Mouse (Mus musculus) liver, embryonic 16.5 days (tissue): Measurements from ENCODE around the gene Cd3d. TPM values are rescaled to one million over a fixed set of nuclear protein-coding genes. Genes with fewer than 3 reads are reported as not detected.

ENCODE experiments used
- ATAC-seq: fragments of 200-750 bp; cut with Nextera tagmentation; 2 replicates; pipeline ENCODE4 v1.8.0; 2017; ENCODE audit warnings: low read depth, mild to moderate bottlenecking, moderate number of reproducible peaks, moderate library complexity
- H3K27ac ChIP-seq: fragments of 300-500 bp; sonication (generic); 2 replicates; pipeline ENCODE4 v1.5.1; 2014; ENCODE audit warnings: mild to moderate bottlenecking, low read length
- H3K27me3 ChIP-seq: fragments of 300-500 bp; sonication (generic); 2 replicates; pipeline ENCODE4 v1.6.1; 2014; ENCODE audit warnings: low read depth, low read length, mixed read lengths; ENCODE audit not compliant: control insufficient read depth, insufficient read depth
- H3K36me3 ChIP-seq: fragments of 300-500 bp; sonication (generic); 2 replicates; pipeline ENCODE4 v1.6.1; 2014; ENCODE audit warnings: mild to moderate bottlenecking; ENCODE audit not compliant: control insufficient read depth, insufficient read depth
- H3K4me1 ChIP-seq: fragments of 300-500 bp; sonication (generic); 2 replicates; pipeline ENCODE4 v1.6.1; 2014; ENCODE audit warnings: low read depth, low read length, mixed read lengths; ENCODE audit not compliant: control insufficient read depth
- H3K4me2 ChIP-seq: fragments of 300-500 bp; sonication (generic); 2 replicates; pipeline ENCODE4 v1.6.1; 2014; ENCODE audit warnings: low read depth, low read length, mixed read lengths
- H3K4me3 ChIP-seq: fragments of 300-500 bp; sonication (generic); 2 replicates; pipeline ENCODE4 v1.5.1; 2014; ENCODE audit warnings: low read depth, mild to moderate bottlenecking, low read length
- H3K9ac ChIP-seq: fragments of 300-500 bp; sonication (generic); 2 replicates; pipeline ENCODE4 v1.6.1; 2014; ENCODE audit warnings: low read depth, low read length
- H3K9me3 ChIP-seq: fragments of 300-500 bp; sonication (generic); replicated peaks from 2 replicates; pipeline ENCODE4 v1.6.1; 2016; ENCODE audit warnings: low read length; ENCODE audit not compliant: control insufficient read depth
- WGBS: fragments of 180-500 bp; shearing (Covaris S2); extraction: QIAGEN DNeasy Blood & Tissue Kit; methylation state at CpG from one replicate; pipeline ENCODE4 v1.1.7; 2014; ENCODE audit not compliant: insufficient replicate concordance; 5-methylcytosine and 5-hydroxymethylcytosine counted together
- polyA plus RNA-seq: library from polyadenylated mRNA; unstranded; fragments of >200 nt; fragmentation: Nextera tagmentation; extraction: Ambion mirVana; gene quantifications from 2 replicates; pipeline ENCODE4 v1.2.1, GENCODE M21; 2015

The Cd3d gene
- polyA plus RNA-seq, 1 experiment from 2014 or later = 0.52 TPM

DNA sequence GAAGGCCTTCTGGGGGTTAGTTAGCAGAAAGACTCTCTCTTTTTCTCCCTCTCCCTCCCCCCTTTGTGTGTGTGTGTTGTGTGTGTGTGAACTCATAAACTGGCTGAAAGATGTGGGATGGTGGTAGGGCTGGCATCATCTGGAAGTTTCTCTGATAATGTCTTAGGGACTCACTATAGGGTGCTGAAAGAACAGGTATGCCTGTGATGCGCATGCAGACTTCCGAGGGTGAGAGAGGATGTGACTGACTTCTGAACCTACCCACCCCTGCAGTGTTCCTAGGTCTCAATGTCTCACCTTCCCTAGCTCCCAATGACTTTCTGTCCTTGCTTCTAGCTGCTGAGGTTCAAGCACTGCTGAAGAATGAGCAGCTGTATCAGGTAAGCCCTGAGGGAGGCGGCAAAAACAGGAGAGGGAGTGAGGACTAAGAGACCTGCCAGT lies 4.2 kb downstream of the Cd3d start:
- Histone ChIP-seq H3K36me3 (no peaks in the 10 kb centered on the region), H3K4me2 (peak overlapping the region; percentile 32), H3K27ac (no peak overlapping the region), H3K4me3 (peak overlapping the region; percentile 20; the same call in 1 of the 2 replicates), H3K9ac (no peak overlapping the region), H3K9me3 (no peaks in the 10 kb centered on the region), H3K27me3 (no peaks in the 10 kb centered on the region), H3K4me1 (no peaks in the 10 kb centered on the region)
- WGBS = 52% methylated on average over 3 of the region's 3 CpGs
- no peak for ATAC-seq

DNA sequence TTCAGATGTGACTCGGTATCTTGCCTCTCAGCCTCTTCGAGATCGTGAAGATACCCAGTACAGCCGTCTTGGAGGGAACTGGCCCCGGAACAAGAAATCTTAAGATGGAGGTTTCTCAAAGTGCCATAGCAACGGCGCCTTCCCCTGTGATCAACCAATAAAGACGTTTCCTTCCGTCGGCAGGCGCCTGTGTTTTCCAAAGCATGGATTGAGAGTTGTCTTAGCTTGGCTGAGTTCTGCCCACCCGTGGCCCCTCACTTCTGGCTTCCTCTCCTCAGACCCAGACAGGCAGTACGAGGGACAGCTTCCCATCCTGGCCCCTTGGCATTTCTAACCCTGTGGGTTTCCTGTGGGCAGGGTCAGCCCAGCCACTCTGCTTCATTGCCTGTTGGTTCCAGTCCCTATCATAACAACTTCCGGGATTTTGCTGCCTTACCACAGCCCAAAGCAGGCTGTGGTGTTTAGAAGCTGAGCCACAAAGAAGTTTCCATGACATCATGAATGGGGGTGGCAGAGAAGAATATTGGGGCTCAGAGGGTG lies 4.7 kb downstream of the Cd3d start:
- Histone ChIP-seq H3K4me3 (peak overlapping the region; percentile 20; the same call in 1 of the 2 replicates), H3K27me3 (no peaks in the 10 kb centered on the region), H3K9ac (no peak overlapping the region), H3K4me2 (peak overlapping the region; percentile 32), H3K27ac (0 out of 2 replicates have a peak overlapping the region, but pooled peaks have one; percentile 22), H3K36me3 (no peaks in the 10 kb centered on the region), H3K4me1 (no peaks in the 10 kb centered on the region), H3K9me3 (no peaks in the 10 kb centered on the region)
- peak; percentile 53 for ATAC-seq
- WGBS = 14% methylated on average over 14 of the region's 14 CpGs

DNA sequence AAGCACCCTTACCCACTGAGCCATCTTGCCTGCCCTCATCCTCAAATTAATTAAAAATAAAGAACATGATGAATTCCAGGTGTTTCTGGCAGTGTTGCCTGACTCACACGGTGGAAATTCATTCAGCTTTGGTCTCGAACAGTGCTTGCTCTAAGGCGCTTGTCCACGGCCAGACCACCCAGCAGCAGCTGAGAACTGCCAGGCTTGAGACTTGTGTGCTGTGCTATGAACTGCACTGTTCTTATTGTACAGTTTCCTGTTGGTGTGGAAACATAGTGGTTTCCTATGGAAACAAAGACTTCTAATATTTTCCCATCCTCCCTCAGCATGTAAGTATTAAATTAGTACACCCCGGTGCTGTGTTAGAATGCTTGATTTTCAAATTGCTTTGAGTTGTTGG lies 5.4 kb downstream of the Cd3d start:
- Histone ChIP-seq H3K4me1 (no peaks in the 10 kb centered on the region), H3K27ac (peak overlapping the region; percentile 20; the same call in 1 of the 2 replicates), H3K4me3 (no peak overlapping the region), H3K36me3 (no peaks in the 10 kb centered on the region), H3K27me3 (no peaks in the 10 kb centered on the region), H3K9ac (no peak overlapping the region), H3K4me2 (0 out of 2 replicates have a peak overlapping the region, but pooled peaks have one; percentile 19), H3K9me3 (no peaks in the 10 kb centered on the region; the same call in 1 of the 2 replicates)
- no peak for ATAC-seq
- WGBS = 47% methylated on average over 5 of the region's 5 CpGs

DNA sequence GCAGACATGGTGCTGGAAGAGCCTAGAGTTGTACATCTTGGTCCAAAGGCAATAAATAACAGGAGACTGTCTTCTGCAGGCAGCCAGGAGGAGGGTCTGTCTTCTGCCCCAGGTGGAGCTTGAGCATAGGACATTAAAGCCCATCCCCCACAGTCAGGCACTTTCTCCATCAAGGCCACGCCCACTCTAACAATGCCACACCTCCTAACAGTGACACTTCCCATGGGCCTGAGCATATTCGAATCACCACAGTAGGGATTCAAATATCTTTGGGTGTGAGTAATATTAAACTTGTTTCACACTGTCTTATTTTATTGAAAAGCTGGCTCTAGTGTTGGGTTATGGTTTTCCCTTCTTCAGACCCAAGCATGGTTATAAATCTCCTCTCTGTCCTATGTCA lies 10.2 kb downstream of the Cd3d start:
- no peak overlapping the region for H3K9ac ChIP-seq
- ATAC-seq = no peak
- no peak overlapping the region for H3K4me2 ChIP-seq
- no peak overlapping the region for H3K4me3 ChIP-seq
- H3K36me3 ChIP-seq = no peaks in the 10 kb centered on the region
- H3K9me3 ChIP-seq = no peaks in the 10 kb centered on the region; the same call in 1 of the 2 replicates
- no peaks in the 10 kb centered on the region for H3K4me1 ChIP-seq
- no peaks in the 10 kb centered on the region for H3K27me3 ChIP-seq
- 59% methylated on average over 2 of the region's 2 CpGs for WGBS
- no peak overlapping the region for H3K27ac ChIP-seq

DNA sequence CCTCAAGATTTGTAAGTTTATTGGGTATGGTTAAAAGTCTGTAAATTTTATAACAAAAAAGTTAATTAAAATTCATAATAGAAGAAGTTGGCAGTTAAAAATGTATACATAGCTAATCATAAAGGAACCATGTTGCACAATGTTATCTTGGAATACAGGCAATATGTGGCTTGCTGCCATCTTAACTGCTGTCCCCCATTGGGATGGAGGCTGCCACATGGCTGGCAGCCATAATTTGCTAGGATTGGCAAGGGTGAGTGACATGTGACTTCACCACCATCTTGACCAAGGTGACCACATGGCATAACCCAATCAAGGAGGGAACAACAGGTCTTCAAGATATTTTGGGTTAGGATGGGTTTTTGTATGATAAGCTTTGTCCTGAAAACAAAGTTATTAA lies 10.7 kb downstream of the Cd3d start:
- Histone ChIP-seq H3K4me2 (no peak overlapping the region), H3K4me3 (no peak overlapping the region), H3K9me3 (no peaks in the 10 kb centered on the region; the same call in 1 of the 2 replicates)

DNA sequence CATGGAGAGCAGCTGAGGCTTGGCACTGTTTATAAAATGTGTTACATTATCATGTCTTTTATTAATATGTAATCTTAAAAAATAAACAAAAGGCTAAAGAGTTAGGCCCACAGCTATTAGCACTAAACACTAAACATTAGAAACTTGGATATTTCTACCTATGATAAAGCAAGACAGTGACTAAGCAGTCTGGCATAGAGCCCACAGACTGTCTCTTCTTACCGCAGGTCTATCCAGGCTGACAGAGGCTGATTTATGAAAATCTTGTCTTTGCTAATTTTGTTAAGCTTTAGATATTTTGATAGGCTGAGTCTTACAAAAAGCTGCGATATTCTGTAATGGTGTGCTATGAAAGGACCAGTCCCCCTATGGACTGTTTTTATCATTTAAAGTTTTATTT lies 11.7 kb downstream of the Cd3d start:
- no peak overlapping the region for H3K4me3 ChIP-seq
- no peak overlapping the region for H3K4me2 ChIP-seq
- no peaks in the 10 kb centered on the region for H3K27me3 ChIP-seq
- no peaks in the 10 kb centered on the region for H3K4me1 ChIP-seq
- no peak overlapping the region for H3K27ac ChIP-seq
- 65% methylated on average over 2 of the region's 2 CpGs for WGBS
- no peaks in the 10 kb centered on the region for H3K36me3 ChIP-seq
- no peak for ATAC-seq
- no peak overlapping the region for H3K9ac ChIP-seq
- no peaks in the 10 kb centered on the region; the same call in 1 of the 2 replicates for H3K9me3 ChIP-seq

More for the DNA sequence above, 10.7 kb downstream of the Cd3d start:
- Histone ChIP-seq H3K36me3 (no peaks in the 10 kb centered on the region), H3K9ac (no peak overlapping the region), H3K4me1 (no peaks in the 10 kb centered on the region), H3K27ac (no peak overlapping the region), H3K27me3 (no peaks in the 10 kb centered on the region)
- no peak for ATAC-seq

DNA sequence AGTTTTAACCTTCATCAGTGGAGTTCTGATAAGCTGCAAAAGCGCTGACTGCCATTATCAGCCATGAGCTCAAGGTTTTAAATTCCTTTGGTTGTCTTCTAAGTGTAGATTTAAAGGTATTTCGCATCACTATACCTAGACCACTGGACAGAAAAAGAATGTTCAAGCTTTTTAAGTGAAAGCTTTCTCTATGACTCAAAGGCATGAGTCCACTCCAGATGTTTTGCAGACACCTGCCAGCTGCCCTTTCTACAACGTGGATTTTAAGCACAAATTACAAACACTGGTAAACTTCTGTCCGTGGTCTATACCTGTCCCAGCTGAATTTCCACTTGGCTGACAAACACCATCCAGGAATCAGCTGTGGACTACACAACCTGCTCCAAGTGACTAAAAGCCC lies 13.4 kb downstream of the Cd3d start:
- 55% methylated on average over 4 of the region's 4 CpGs for WGBS
- no peak overlapping the region for H3K4me2 ChIP-seq
- no peak for ATAC-seq
- H3K27me3 ChIP-seq = no peaks in the 10 kb centered on the region
- H3K4me3 ChIP-seq = no peak overlapping the region
- no peaks in the 10 kb centered on the region for H3K36me3 ChIP-seq
- H3K9me3 ChIP-seq = no peaks in the 10 kb centered on the region; the same call in 1 of the 2 replicates
- no peaks in the 10 kb centered on the region for H3K4me1 ChIP-seq
- H3K27ac ChIP-seq = no peak overlapping the region
- H3K9ac ChIP-seq = no peak overlapping the region

DNA sequence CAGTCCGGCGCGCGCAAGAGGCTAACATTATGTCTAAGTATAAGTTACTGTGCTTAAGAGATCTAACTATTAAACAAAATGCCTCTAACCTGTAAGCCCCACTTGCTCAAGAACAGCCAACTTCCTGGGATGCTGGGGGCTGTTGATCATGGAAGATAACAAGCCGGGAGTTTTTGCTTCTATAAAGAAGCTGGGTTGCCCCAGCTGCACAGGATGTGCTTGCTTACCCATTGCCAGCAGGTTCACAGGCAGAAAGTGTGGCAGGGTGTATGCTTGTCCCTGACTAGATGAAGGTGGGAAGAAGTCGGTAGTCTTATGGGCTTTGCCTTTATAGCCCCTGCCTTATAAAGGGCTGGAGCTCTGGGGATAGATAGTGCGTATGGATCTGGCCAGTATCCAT lies 15.0 kb downstream of the Cd3d start:
- no peak for ATAC-seq
- Histone ChIP-seq H3K36me3 (no peaks in the 10 kb centered on the region), H3K27ac (no peak overlapping the region), H3K4me3 (no peak overlapping the region), H3K4me2 (no peak overlapping the region), H3K27me3 (no peaks in the 10 kb centered on the region), H3K9me3 (no peaks in the 10 kb centered on the region; the same call in 1 of the 2 replicates), H3K9ac (no peak overlapping the region), H3K4me1 (no peaks in the 10 kb centered on the region)
- WGBS = 80% methylated on average over 7 of the region's 7 CpGs

DNA sequence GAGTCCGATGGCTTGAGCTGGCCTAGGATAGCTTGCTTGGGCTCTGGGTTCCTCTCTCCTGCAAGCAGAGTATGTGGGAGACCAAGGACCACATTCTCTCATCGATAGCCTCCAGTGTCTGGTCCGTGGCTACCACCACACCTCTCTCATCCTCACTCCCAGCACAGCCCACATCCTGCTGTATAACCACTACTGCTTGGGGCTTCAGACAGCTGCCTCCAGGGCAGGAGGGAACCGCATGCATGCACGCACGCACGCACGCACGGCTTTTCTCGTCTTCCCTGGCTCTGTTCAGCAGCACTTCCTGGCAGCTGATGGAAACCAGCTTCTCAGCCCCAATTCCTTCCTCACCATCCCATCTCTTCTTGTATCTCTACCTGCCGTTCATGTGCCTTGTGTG lies 16.6 kb downstream of the Cd3d start:
- ATAC-seq = no peak
- no peaks in the 10 kb centered on the region for H3K9me3 ChIP-seq
- WGBS = 38% methylated on average over 11 of the region's 11 CpGs

More for the DNA sequence above, 16.6 kb downstream of the Cd3d start:
- Histone ChIP-seq H3K4me3 (no peak overlapping the region), H3K36me3 (no peaks in the 10 kb centered on the region), H3K9ac (no peak overlapping the region), H3K27me3 (no peaks in the 10 kb centered on the region), H3K4me2 (no peak overlapping the region), H3K27ac (no peak overlapping the region), H3K4me1 (no peaks in the 10 kb centered on the region)
